8 mouse cellular contexts compared by ENCODE assay signal in the genomic region with DNA sequence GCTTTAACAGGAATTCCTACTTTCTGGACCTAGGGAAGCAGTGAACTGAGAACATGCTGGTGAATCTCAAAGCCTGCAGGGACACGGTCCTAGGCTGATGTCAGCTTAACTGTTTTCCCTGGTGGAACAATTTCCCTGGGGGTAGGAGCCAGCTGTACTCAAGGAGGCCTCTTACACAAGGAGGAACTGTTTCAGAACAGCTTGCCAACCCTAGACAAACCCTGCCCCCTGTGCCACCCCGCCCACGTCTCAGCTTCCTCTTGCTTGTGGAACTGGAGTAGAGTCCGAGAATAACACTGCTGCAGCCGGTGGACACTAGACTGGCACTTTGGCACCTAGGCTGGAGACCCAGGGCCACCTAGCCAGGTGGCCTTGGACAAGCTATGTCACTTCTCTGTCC.
A peak's percentile ranks its signal among the peaks of the same experiment; 100 is the strongest.
DNase-seq lines count a peak whose midpoint lies in the region.

No protein-coding gene starts in this region.

- DNase-seq in 3134 (ENCODE audit: extremely low read depth, insufficient read length, low spot score) (peak; percentile 16), 416B (ENCODE audit: low read depth) (peak; percentile 72)
- DNase-seq in gastrocnemius, adult 8-10 months (ENCODE audit: low spot score in 2 of 2): peak; percentile 37 to 46
- peak; percentile 81 to 84 for DNase-seq in lung, adult 18-20 months
- peak; percentile 53 to 58 for DNase-seq in thymus, postnatal 10 days (ENCODE audit: low spot score in 2 of 2)
- no peak for DNase-seq in embryo, embryonic 10 days (ENCODE audit: low spot score)
- no peak for DNase-seq in kidney, postnatal 14 days
- no peak for DNase-seq in spleen, adult 12 weeks (ENCODE audit: low spot score)

Comparison
In these comparisons a context has a peak if more than half of its experiments do, and no peak if none do; other contexts are left out.
1. DNase-seq: peak in 3134 (single experiment), 416B (single experiment), gastrocnemius, adult 8-10 months (2 of 2), lung, adult 18-20 months (2 of 2) and thymus, postnatal 10 days (2 of 2); none in embryo, embryonic 10 days (single experiment), kidney, postnatal 14 days (single experiment) and spleen, adult 12 weeks (single experiment).